Mouse (Mus musculus) thymus, adult 2 months (tissue): ENCODE data around the gene Tnrc6b.

Experiments
- CTCF ChIP-seq: fragments of 200-500 bp; IDR thresholded peaks from 2 replicates; pipeline ENCODE4 v1.5.1; 2012; ENCODE audit warnings: mild to moderate bottlenecking, control low read depth, low read length, moderate library complexity, borderline replicate concordance; ENCODE audit not compliant: control insufficient read depth, poor library complexity, insufficient read depth; ENCODE audit errors: extremely low read depth
- POLR2A ChIP-seq: fragments of 200-500 bp; IDR thresholded peaks from 2 replicates; pipeline ENCODE4 v1.6.1; 2012; ENCODE audit warnings: mild to moderate bottlenecking, low read length, control low read depth, moderate library complexity; ENCODE audit not compliant: control insufficient read depth, poor library complexity, insufficient read depth; ENCODE audit errors: extremely low read depth

GRCm38 (mm10) chr15:80924211-80924610 is 213.1 kb downstream of the Tnrc6b start:
- TF ChIP-seq CTCF (no peak), POLR2A (no peak)
